8 mouse cellular contexts compared by ENCODE assay signal in the genomic region with DNA sequence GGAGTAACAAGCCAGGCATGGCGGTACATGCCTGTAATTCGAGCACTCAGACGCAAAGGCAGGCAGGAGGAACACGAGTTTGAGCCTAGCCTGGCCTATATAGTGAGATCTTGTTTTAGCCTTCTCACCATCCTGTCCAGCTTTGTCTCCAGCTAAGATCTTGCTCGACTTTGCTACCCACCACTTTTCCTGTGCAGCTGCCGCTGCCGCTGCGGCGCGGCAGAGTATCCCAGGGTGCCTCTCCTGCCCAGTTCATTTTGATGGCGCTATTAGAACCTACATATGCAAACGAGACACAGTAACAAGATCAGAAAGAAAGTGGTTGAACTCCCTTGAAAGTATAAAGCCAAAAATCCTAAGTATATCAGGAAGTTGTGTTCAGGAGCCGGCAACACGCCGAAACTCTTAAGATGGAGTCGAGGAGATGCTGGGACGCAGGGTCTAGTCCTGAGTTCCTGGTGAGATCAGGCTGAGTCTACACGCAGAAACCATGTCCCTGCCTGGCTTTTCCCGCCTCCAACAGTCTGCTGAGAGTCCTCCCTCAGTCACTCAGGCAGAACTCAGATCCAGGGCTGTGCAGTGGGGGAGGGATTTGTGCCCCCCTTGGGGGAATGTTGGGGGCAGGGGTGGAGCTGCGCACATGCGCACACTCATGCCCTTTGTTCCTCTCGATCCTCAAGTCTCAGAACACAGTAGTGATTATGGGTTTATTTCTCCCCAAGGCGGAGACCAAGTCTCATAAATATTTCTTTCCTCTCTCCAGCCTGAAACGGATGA. TPM values are rescaled to one million over a fixed set of nuclear protein-coding genes. Genes with fewer than 3 reads are reported as not detected.
DNase-seq lines count a peak whose midpoint lies in the region; ATAC-seq lines count a peak whose summit lies in the region.

No protein-coding gene starts in this region.

- intact Hi-C loops in left cerebral cortex, postnatal 10 days (cut with DNase I): loop anchor here (5.0 kb wide), 1 partner anchor 40 kb away; a partner anchor contains a TSS

- DNase-seq in embryo, embryonic 10 days (ENCODE audit: low spot score): peak; percentile 87
- peak; percentile 59 for DNase-seq in gastrocnemius, postnatal 10 days
- DNase-seq in left cerebral cortex, postnatal 10 days (ENCODE audit: extremely low spot score in 1 of 2, low spot score in 2 of 2): peak; percentile 66 to 89
- peak; percentile 74 for DNase-seq in right cerebral cortex, postnatal 25 days
- DNase-seq in urinary bladder, postnatal 36 days (ENCODE audit: low spot score in 2 of 2): peak; percentile 72 to 81

- ATAC-seq in activated CD4-positive, CD25-positive, alpha-beta regulatory T cell, adult 4 months: peak; percentile 47
- ATAC-seq in inflammation-experienced regulatory T-cells, adult 6 months: peak; percentile 54
- peak; percentile 82 for ATAC-seq in megakaryocyte progenitor cell, adult 5-6 weeks (replicated peaks; ENCODE audit: poor library complexity)

RNA-seq across cellular contexts. Expression of a gene that starts 38.3 kb away (rescaled TPM):
- polyA plus RNA-seq in activated CD4-positive, CD25-positive, alpha-beta regulatory T cell, adult 4 months (2017; shearing (Covaris generic)): 10 to 100 TPM; 33.9 to 42.2 TPM
- 100 to 1,000 TPM; 102 to 147 TPM for total RNA-seq in gastrocnemius, postnatal 10 days (2021)
- polyA plus RNA-seq in inflammation-experienced regulatory T-cells, adult 6 months (2017; shearing (Covaris generic)): 10 to 100 TPM; 34.9 to 48.8 (median 37.7) TPM
- 100 to 1,000 TPM; 161 to 203 TPM for total RNA-seq in left cerebral cortex, postnatal 10 days (2021)
- total RNA-seq in megakaryocyte progenitor cell, adult 5-6 weeks (2015): 245 TPM in 2 replicates
- total RNA-seq in megakaryocyte progenitor cell, adult 5-6 weeks (2017): 383 and 513 TPM in 2 replicates

Comparison
In these comparisons a context has a peak if more than half of its experiments do, and no peak if none do; other contexts are left out.
1. Peak in every context shown above with its lines: DNase-seq and ATAC-seq.